Mouse (Mus musculus) cerebellum, adult 11-12 months (tissue): ENCODE measurements around the gene Tcf20.
"Not testable (repeated sequence)": the region's sequence is repeated elsewhere in the genome, so short reads cannot be mapped to it uniquely, and the experiment has no call there.

Experiments
- DNase-seq: peaks from one replicate; pipeline ENCODE4 v3.0.0; 2022

Tcf20 gene

GRCm38 (mm10) chr15:82896336-82896735 lies 91.3 kb downstream of the Tcf20 start:
- no peak for DNase-seq

- no peak for DNase-seq
These were observed 97.2 kb downstream of the Tcf20 start for GRCm38 (mm10) chr15:82890470-82890869.

GRCm38 (mm10) chr15:82889426-82889825 lies 98.2 kb downstream of the Tcf20 start:
- no peak for DNase-seq

GRCm38 (mm10) chr15:82888466-82888865 lies 99.2 kb downstream of the Tcf20 start:
- DNase-seq: no peak

- no peak for DNase-seq
These were observed 110.4 kb downstream of the Tcf20 start for GRCm38 (mm10) chr15:82877309-82877708.

- no peak for DNase-seq
These were observed 110.8 kb downstream of the Tcf20 start for GRCm38 (mm10) chr15:82876863-82877262.

GRCm38 (mm10) chr15:82872037-82872436 lies 115.6 kb downstream of the Tcf20 start:
- DNase-seq: no peak

- not testable (repeated sequence) for DNase-seq
These were observed 121.4 kb downstream of the Tcf20 start for GRCm38 (mm10) chr15:82866286-82866685.

- no peak for DNase-seq
These were observed 124.0 kb downstream of the Tcf20 start for GRCm38 (mm10) chr15:82863674-82864073.

- DNase-seq: no peak
These were observed 130.9 kb downstream of the Tcf20 start for GRCm38 (mm10) chr15:82856652-82857378.

GRCm38 (mm10) chr15:82856065-82856464 lies 131.6 kb downstream of the Tcf20 start:
- DNase-seq: no peak

- DNase-seq: no peak
These were observed 148.5 kb downstream of the Tcf20 start for GRCm38 (mm10) chr15:82839146-82839545.

- DNase-seq: no peak
These were observed 157.8 kb downstream of the Tcf20 start for GRCm38 (mm10) chr15:82829917-82830316.

GRCm38 (mm10) chr15:82825866-82826265 lies 161.8 kb downstream of the Tcf20 start:
- no peak for DNase-seq

GRCm38 (mm10) chr15:82822347-82822746 lies 165.3 kb downstream of the Tcf20 start:
- DNase-seq: no peak

- DNase-seq: no peak
These were observed 166.0 kb downstream of the Tcf20 start for GRCm38 (mm10) chr15:82821657-82822056.

GRCm38 (mm10) chr15:82815296-82815695 lies 172.4 kb downstream of the Tcf20 start:
- DNase-seq: no peak

- DNase-seq: peak; percentile 29
These were observed 172.9 kb downstream of the Tcf20 start for GRCm38 (mm10) chr15:82814806-82815205.

- no peak for DNase-seq
These were observed 173.4 kb downstream of the Tcf20 start for GRCm38 (mm10) chr15:82814321-82814720.

GRCm38 (mm10) chr15:82810556-82810955 lies 177.1 kb downstream of the Tcf20 start:
- DNase-seq: no peak

- no peak for DNase-seq
These were observed 178.2 kb downstream of the Tcf20 start for GRCm38 (mm10) chr15:82809511-82809910.

- no peak for DNase-seq
These were observed 180.5 kb downstream of the Tcf20 start for GRCm38 (mm10) chr15:82806969-82807763.

GRCm38 (mm10) chr15:82804708-82805639 lies 182.7 kb downstream of the Tcf20 start:
- DNase-seq: peak; percentile 47
